Comparison of ENCODE assay signal across 16 mouse cellular contexts in genomic region chr2:145111615-145112014, GRCm38 (mm10).
"Had no signal": no experiment of that assay in that cellular context is flagged by ENCODE, and none has a peak within 500 bp of the region (broad histone marks: within the 10 kb centered on the region; RNA-seq: fewer than 3 reads in every experiment).

No protein-coding gene starts in this region.

- DNase-seq: liver, embryonic 13.5 days; liver, postnatal 0 days; right cerebral cortex, postnatal 14 days; thymus, adult 2 months; thymus, postnatal 25 days; thymus, postnatal 4 days had no signal

- H3K4me3 ChIP-seq: liver, embryonic 13.5 days; liver, embryonic 15.5 days; megakaryocyte, embryonic 14.5 days; midbrain, embryonic 13.5 days; midbrain, embryonic 15.5 days; neural tube, embryonic 12.5 days; stomach, embryonic 15.5 days had no signal

- H3K4me2 ChIP-seq: liver, embryonic 11.5 days; liver, embryonic 13.5 days; liver, embryonic 15.5 days; midbrain, embryonic 11.5 days; midbrain, embryonic 13.5 days; midbrain, embryonic 15.5 days; neural tube, embryonic 12.5 days; stomach, embryonic 15.5 days had no signal

- H3K9ac ChIP-seq: liver, embryonic 13.5 days; liver, embryonic 15.5 days; liver, postnatal 0 days; midbrain, embryonic 13.5 days; midbrain, embryonic 15.5 days; neural tube, embryonic 12.5 days; stomach, embryonic 15.5 days had no signal

- H3K27me3 ChIP-seq: liver, embryonic 13.5 days; liver, embryonic 15.5 days; midbrain, embryonic 13.5 days; midbrain, embryonic 15.5 days; neural tube, embryonic 12.5 days; stomach, embryonic 15.5 days had no signal

- H3K4me1 ChIP-seq: liver, embryonic 13.5 days; liver, embryonic 15.5 days; megakaryocyte, embryonic 14.5 days; midbrain, embryonic 13.5 days; midbrain, embryonic 15.5 days; neural tube, embryonic 12.5 days; stomach, embryonic 15.5 days had no signal

- H3K9me3 ChIP-seq: liver, embryonic 13.5 days; liver, embryonic 15.5 days; midbrain, embryonic 13.5 days; midbrain, embryonic 15.5 days; neural tube, embryonic 12.5 days; stomach, embryonic 15.5 days had no signal

- H3K27ac ChIP-seq: liver, embryonic 13.5 days; liver, embryonic 15.5 days; macrophage; midbrain, embryonic 13.5 days; midbrain, embryonic 15.5 days; neural tube, embryonic 12.5 days; stomach, embryonic 15.5 days; stomach, postnatal 0 days had no signal

- H3K36me3 ChIP-seq: liver, embryonic 13.5 days; liver, embryonic 15.5 days; midbrain, embryonic 13.5 days; midbrain, embryonic 15.5 days; neural tube, embryonic 12.5 days; stomach, embryonic 15.5 days had no signal

- ATAC-seq: liver, postnatal 0 days; midbrain, embryonic 13.5 days; midbrain, embryonic 15.5 days had no signal
